Mouse (Mus musculus): ENCODE measurements around the gene Elk3. TPM values are rescaled to one million over a fixed set of nuclear protein-coding genes. Genes with fewer than 3 reads are reported as not detected.
A peak's percentile ranks its signal among the peaks of the same experiment; 100 is the strongest.
"Not testable (repeated sequence)": the region's sequence is repeated elsewhere in the genome, so short reads cannot be mapped to it uniquely, and the experiment has no call there.

Gene Elk3
- polyA plus RNA-seq (2014; fragmentation: Nextera tagmentation; extraction: Ambion mirVana): 4.4 and 8.8 TPM in 2 replicates

- DNase-seq (peak; percentile 75), ATAC-seq (ENCODE audit: low FRiP score, low TSS enrichment) (peak; percentile 59; the same call in 1 of the 2 replicates)
- under 1% methylated on average over 53 of the region's 53 CpGs for WGBS
- peaks cover 3% of the 10 kb centered on the region; the same call in 1 of the 2 replicates for H3K4me1 ChIP-seq (ENCODE audit: control insufficient read depth, insufficient read depth, low read length)
- no peaks in the 10 kb centered on the region for H3K9me3 ChIP-seq (ENCODE audit: control insufficient read depth, low read length)
- peak within 1 kb of the TSS; percentile 47 for H3K4me3 ChIP-seq (replicated peaks; ENCODE audit: low read depth, low read length)
- H3K27ac ChIP-seq (replicated peaks; ENCODE audit: low read depth, low read length): peak within 1 kb of the TSS; percentile 65
- peak within 1 kb of the TSS; percentile 66 for H3K9ac ChIP-seq (replicated peaks; ENCODE audit: low read length)
- H3K4me2 ChIP-seq (ENCODE audit: low read length): peak within 1 kb of the TSS; percentile 90
- peaks cover 6% of the 10 kb centered on the region; the same call in 1 of the 2 replicates for H3K27me3 ChIP-seq (ENCODE audit: control insufficient read depth, insufficient read depth, low read length)
- H3K36me3 ChIP-seq (ENCODE audit: control insufficient read depth, insufficient read depth, low read length): no peaks in the 10 kb centered on the region
Observed at GRCm38 (mm10) chr10:93310721-93311411, at the start of gene Elk3. Gene Elk3 (minus strand): TSS chr10:93311135.

- WGBS: 62% methylated on average over 3 of the region's 3 CpGs
Observed at GRCm38 (mm10) chr10:93360623-93361022, 49.7 kb upstream of the Elk3 start.

GRCm38 (mm10) chr10:93360190-93360589, 49.3 kb upstream of the Elk3 start:
- H3K9me3 ChIP-seq (ENCODE audit: control insufficient read depth, low read length); H3K9ac ChIP-seq (replicated peaks; ENCODE audit: low read length); H3K27ac ChIP-seq (replicated peaks; ENCODE audit: low read depth, low read length); ATAC-seq (ENCODE audit: low FRiP score, low TSS enrichment); H3K4me3 ChIP-seq (replicated peaks; ENCODE audit: low read depth, low read length); DNase-seq; H3K4me1 ChIP-seq (ENCODE audit: control insufficient read depth, insufficient read depth, low read length); H3K36me3 ChIP-seq (ENCODE audit: control insufficient read depth, insufficient read depth, low read length); H3K27me3 ChIP-seq (ENCODE audit: control insufficient read depth, insufficient read depth, low read length); H3K4me2 ChIP-seq (ENCODE audit: low read length): not testable (repeated sequence)
- 80% methylated on average over 4 of the region's 4 CpGs for WGBS

More at GRCm38 (mm10) chr10:93360623-93361022, 49.7 kb upstream of the Elk3 start:
- no peak for DNase-seq
- Histone ChIP-seq H3K36me3 (ENCODE audit: control insufficient read depth, insufficient read depth, low read length) (no peaks in the 10 kb centered on the region), H3K4me2 (ENCODE audit: low read length) (no peak overlapping the region), H3K4me3 (replicated peaks; ENCODE audit: low read depth, low read length) (no peak overlapping the region), H3K9ac (replicated peaks; ENCODE audit: low read length) (no peak overlapping the region), H3K27ac (replicated peaks; ENCODE audit: low read depth, low read length) (no peak overlapping the region), H3K4me1 (ENCODE audit: control insufficient read depth, insufficient read depth, low read length) (no peaks in the 10 kb centered on the region), H3K27me3 (ENCODE audit: control insufficient read depth, insufficient read depth, low read length) (no peaks in the 10 kb centered on the region), H3K9me3 (ENCODE audit: control insufficient read depth, low read length) (no peaks in the 10 kb centered on the region)
- no peak for ATAC-seq (ENCODE audit: low FRiP score, low TSS enrichment)

- Histone ChIP-seq H3K4me1 (ENCODE audit: control insufficient read depth, insufficient read depth, low read length) (no peaks in the 10 kb centered on the region), H3K27me3 (ENCODE audit: control insufficient read depth, insufficient read depth, low read length) (no peaks in the 10 kb centered on the region), H3K9me3 (ENCODE audit: control insufficient read depth, low read length) (no peaks in the 10 kb centered on the region), H3K27ac (replicated peaks; ENCODE audit: low read depth, low read length) (no peak overlapping the region), H3K9ac (replicated peaks; ENCODE audit: low read length) (no peak overlapping the region), H3K36me3 (ENCODE audit: control insufficient read depth, insufficient read depth, low read length) (no peaks in the 10 kb centered on the region), H3K4me3 (replicated peaks; ENCODE audit: low read depth, low read length) (no peak overlapping the region), H3K4me2 (ENCODE audit: low read length) (no peak overlapping the region)
- WGBS: 71% methylated on average over 7 of the region's 7 CpGs
- ATAC-seq (ENCODE audit: low FRiP score, low TSS enrichment) (no peak), DNase-seq (peak; percentile 28)
Observed at GRCm38 (mm10) chr10:93359339-93359863, 48.5 kb upstream of the Elk3 start.

- Histone ChIP-seq H3K9ac (replicated peaks; ENCODE audit: low read length) (no peak overlapping the region), H3K9me3 (ENCODE audit: control insufficient read depth, low read length) (no peaks in the 10 kb centered on the region), H3K27ac (replicated peaks; ENCODE audit: low read depth, low read length) (no peak overlapping the region), H3K27me3 (ENCODE audit: control insufficient read depth, insufficient read depth, low read length) (no peaks in the 10 kb centered on the region), H3K36me3 (ENCODE audit: control insufficient read depth, insufficient read depth, low read length) (no peaks in the 10 kb centered on the region), H3K4me3 (replicated peaks; ENCODE audit: low read depth, low read length) (no peak overlapping the region), H3K4me2 (ENCODE audit: low read length) (no peak overlapping the region), H3K4me1 (ENCODE audit: control insufficient read depth, insufficient read depth, low read length) (no peaks in the 10 kb centered on the region)
- no peak for ATAC-seq (ENCODE audit: low FRiP score, low TSS enrichment)
- WGBS: 81% methylated on average over 4 of the region's 4 CpGs
- no peak for DNase-seq
Observed at GRCm38 (mm10) chr10:93358878-93359277, 47.9 kb upstream of the Elk3 start.

- H3K27me3 ChIP-seq (ENCODE audit: control insufficient read depth, insufficient read depth, low read length): no peaks in the 10 kb centered on the region
- H3K4me2 ChIP-seq (ENCODE audit: low read length): no peak overlapping the region
- no peak overlapping the region for H3K9ac ChIP-seq (replicated peaks; ENCODE audit: low read length)
- DNase-seq: no peak
- no peak overlapping the region for H3K27ac ChIP-seq (replicated peaks; ENCODE audit: low read depth, low read length)
- no peaks in the 10 kb centered on the region for H3K4me1 ChIP-seq (ENCODE audit: control insufficient read depth, insufficient read depth, low read length)
- no peak overlapping the region for H3K4me3 ChIP-seq (replicated peaks; ENCODE audit: low read depth, low read length)
- no peak for ATAC-seq (ENCODE audit: low FRiP score, low TSS enrichment)
- 92% methylated on average over 5 of the region's 5 CpGs for WGBS
- H3K9me3 ChIP-seq (ENCODE audit: control insufficient read depth, low read length): no peaks in the 10 kb centered on the region
- H3K36me3 ChIP-seq (ENCODE audit: control insufficient read depth, insufficient read depth, low read length): no peaks in the 10 kb centered on the region
Observed at GRCm38 (mm10) chr10:93357162-93357561, 46.2 kb upstream of the Elk3 start.

- Histone ChIP-seq H3K9me3 (ENCODE audit: control insufficient read depth, low read length) (no peaks in the 10 kb centered on the region), H3K36me3 (ENCODE audit: control insufficient read depth, insufficient read depth, low read length) (no peaks in the 10 kb centered on the region), H3K9ac (replicated peaks; ENCODE audit: low read length) (no peak overlapping the region), H3K27ac (replicated peaks; ENCODE audit: low read depth, low read length) (no peak overlapping the region), H3K4me1 (ENCODE audit: control insufficient read depth, insufficient read depth, low read length) (no peaks in the 10 kb centered on the region), H3K4me2 (ENCODE audit: low read length) (no peak overlapping the region), H3K27me3 (ENCODE audit: control insufficient read depth, insufficient read depth, low read length) (no peaks in the 10 kb centered on the region), H3K4me3 (replicated peaks; ENCODE audit: low read depth, low read length) (no peak overlapping the region)
- no peak for ATAC-seq (ENCODE audit: low FRiP score, low TSS enrichment)
- DNase-seq: no peak
- WGBS: 90% methylated on average over 9 of the region's 9 CpGs
Observed at GRCm38 (mm10) chr10:93356122-93356521, 45.2 kb upstream of the Elk3 start.

- Histone ChIP-seq H3K27me3 (ENCODE audit: control insufficient read depth, insufficient read depth, low read length) (no peaks in the 10 kb centered on the region), H3K27ac (replicated peaks; ENCODE audit: low read depth, low read length) (no peak overlapping the region), H3K4me3 (replicated peaks; ENCODE audit: low read depth, low read length) (no peak overlapping the region), H3K4me2 (ENCODE audit: low read length) (no peak overlapping the region), H3K9ac (replicated peaks; ENCODE audit: low read length) (no peak overlapping the region), H3K9me3 (ENCODE audit: control insufficient read depth, low read length) (no peaks in the 10 kb centered on the region), H3K36me3 (ENCODE audit: control insufficient read depth, insufficient read depth, low read length) (no peaks in the 10 kb centered on the region), H3K4me1 (ENCODE audit: control insufficient read depth, insufficient read depth, low read length) (no peaks in the 10 kb centered on the region)
- 36% methylated on average over 8 of the region's 8 CpGs for WGBS
- DNase-seq: peak; percentile 30
- no peak for ATAC-seq (ENCODE audit: low FRiP score, low TSS enrichment)
Observed at GRCm38 (mm10) chr10:93355276-93355927, 44.5 kb upstream of the Elk3 start.

Data from midbrain, embryonic 14.5 days (tissue).